Mouse (Mus musculus) CH12.LX (cell line): ENCODE results near the gene Gpx5. TPM values are rescaled to one million over a fixed set of nuclear protein-coding genes. Genes with fewer than 3 reads are reported as not detected.

ENCODE experiments used
- DNase-seq: peaks from one replicate; pipeline ENCODE4 v3.0.0-alpha.2; 2013; ENCODE audit errors: extremely low read depth
- H3K27ac ChIP-seq: 2 replicates; pipeline ENCODE4 v1.5.1; 2012; ENCODE audit warnings: low read depth, mild to moderate bottlenecking, control low read depth, moderate library complexity; ENCODE audit not compliant: insufficient read depth
- H3K27me3 ChIP-seq: replicated peaks from 2 replicates; pipeline ENCODE3; 2012; ENCODE audit warnings: inconsistent platforms
- H3K36me3 ChIP-seq, 2 experiments: replicated peaks in 1 of 2; 2 replicates each; pipeline versions ENCODE3 to v1.6.1; 2012; ENCODE audit warnings: inconsistent platforms in 1 of 2, low read length in 1 of 2, mild to moderate bottlenecking in 1 of 2, mixed read lengths in 1 of 2, moderate library complexity in 1 of 2; ENCODE audit not compliant: control insufficient read depth in 1 of 2, insufficient read depth in 1 of 2
- H3K4me1 ChIP-seq, 2 experiments: 2 replicates each; pipeline ENCODE4 v1.6.1; 2012; ENCODE audit warnings: inconsistent platforms in 1 of 2, moderate library complexity in 1 of 2; ENCODE audit not compliant: insufficient read depth in 2 of 2, control insufficient read depth in 1 of 2
- H3K4me2 ChIP-seq: 2 replicates; pipeline ENCODE4 v1.6.1; 2012; ENCODE audit warnings: low read depth, mild to moderate bottlenecking, control low read depth; ENCODE audit not compliant: poor library complexity, insufficient read depth, severe bottlenecking
- H3K4me3 ChIP-seq, 3 experiments: fragments of 150-350 bp in 1 of 3; sonication (generic) in 1 of 3; replicated peaks in 1 of 3; 2 replicates each; pipeline versions ENCODE3 to v1.5.1; 2011 to 2012; ENCODE audit warnings: low read depth in 2 of 3, low read length in 2 of 3, mild to moderate bottlenecking in 2 of 3, moderate library complexity in 2 of 3, control low read depth in 1 of 3, improper control_type of control experiment in 1 of 3, inconsistent platforms in 1 of 3, mixed read lengths in 1 of 3; ENCODE audit not compliant: poor library complexity in 1 of 3
- H3K79me2 ChIP-seq: replicated peaks from 2 replicates; pipeline ENCODE4 v1.6.1; 2012; ENCODE audit warnings: mild to moderate bottlenecking, moderate library complexity; ENCODE audit not compliant: control insufficient read depth, poor library complexity, insufficient read depth, severe bottlenecking; ENCODE audit errors: extremely low read depth
- H3K9ac ChIP-seq: 2 replicates; pipeline ENCODE4 v1.6.1; 2012; ENCODE audit warnings: low read depth, mild to moderate bottlenecking, control low read depth, moderate library complexity; ENCODE audit not compliant: insufficient read depth
- H3K9me3 ChIP-seq: replicated peaks from 2 replicates; pipeline ENCODE3; 2012; ENCODE audit warnings: low read length, inconsistent platforms, mixed read lengths
- BHLHE40 ChIP-seq: IDR thresholded peaks from 2 replicates; pipeline ENCODE4 v1.6.1; 2011; ENCODE audit warnings: mild to moderate bottlenecking, low read depth, low read length, improper control_type of control experiment
- CHD2 ChIP-seq: IDR thresholded peaks from 2 replicates; pipeline ENCODE4 v1.6.1; 2011; ENCODE audit warnings: low read length, improper control_type of control experiment
- E2F4 ChIP-seq: IDR thresholded peaks from 2 replicates; pipeline ENCODE4 v1.6.1; 2011; ENCODE audit warnings: low read depth, low read length, improper control_type of control experiment; ENCODE audit not compliant: insufficient replicate concordance
- ELF1 ChIP-seq: IDR thresholded peaks from 2 replicates; pipeline ENCODE4 v1.6.1; 2014; ENCODE audit warnings: low read depth, mild to moderate bottlenecking, inconsistent platforms, low read length, improper control_type of control experiment
- EP300 ChIP-seq: IDR thresholded peaks from 2 replicates; pipeline ENCODE4 v1.6.1; 2011; ENCODE audit warnings: low read length, improper control_type of control experiment
- ETS1 ChIP-seq: conservative IDR thresholded peaks from 2 replicates; pipeline ENCODE4 v1.6.1; 2012; ENCODE audit warnings: low read depth, mild to moderate bottlenecking, inconsistent platforms, low read length, improper control_type of control experiment, moderate library complexity
- IRF4 ChIP-seq: IDR thresholded peaks from 2 replicates; pipeline ENCODE4 v1.6.1; 2014; ENCODE audit warnings: low read depth, mild to moderate bottlenecking, inconsistent platforms, low read length, improper control_type of control experiment
- JUN ChIP-seq: IDR thresholded peaks from 2 replicates; pipeline ENCODE4 v1.6.1; 2011; ENCODE audit warnings: low read depth, mild to moderate bottlenecking, low read length, improper control_type of control experiment, moderate library complexity; ENCODE audit not compliant: insufficient read depth
- KAT2A ChIP-seq: IDR thresholded peaks from 2 replicates; pipeline ENCODE4 v1.6.1; 2012; ENCODE audit warnings: low read length, improper control_type of control experiment, inconsistent platforms; ENCODE audit not compliant: insufficient replicate concordance
- MAFK ChIP-seq: IDR thresholded peaks from 2 replicates; pipeline ENCODE4 v1.6.1; 2011; ENCODE audit warnings: low read length, improper control_type of control experiment; ENCODE audit not compliant: insufficient replicate concordance
- MAZ ChIP-seq: IDR thresholded peaks from 2 replicates; pipeline ENCODE4 v1.6.1; 2012; ENCODE audit warnings: low read depth, mild to moderate bottlenecking, inconsistent platforms, low read length, improper control_type of control experiment, moderate library complexity
- MEF2A ChIP-seq: IDR thresholded peaks from 2 replicates; pipeline ENCODE4 v1.6.1; 2014; ENCODE audit warnings: low read depth, mild to moderate bottlenecking, inconsistent platforms, low read length, improper control_type of control experiment, borderline replicate concordance
- MYC ChIP-seq: IDR thresholded peaks from 2 replicates; pipeline ENCODE4 v1.6.1; 2011; ENCODE audit warnings: low read depth, mild to moderate bottlenecking, improper control_type of control experiment, low read length
- RAD21 ChIP-seq: IDR thresholded peaks from 2 replicates; pipeline ENCODE4 v1.6.1; 2011; ENCODE audit warnings: low read depth, mild to moderate bottlenecking, low read length, improper control_type of control experiment, moderate library complexity
- RCOR1 ChIP-seq: conservative IDR thresholded peaks from 2 replicates; pipeline ENCODE4 v1.6.1; 2012; ENCODE audit warnings: low read depth, mild to moderate bottlenecking, inconsistent platforms, low read length, improper control_type of control experiment
- SIN3A ChIP-seq: IDR thresholded peaks from 2 replicates; pipeline ENCODE4 v1.6.1; 2012; ENCODE audit warnings: low read length, improper control_type of control experiment, inconsistent platforms
- TBP ChIP-seq: conservative IDR thresholded peaks from 2 replicates; pipeline ENCODE4 v1.6.1; 2011; ENCODE audit warnings: low read depth, low read length, improper control_type of control experiment
- UBTF ChIP-seq: IDR thresholded peaks from 2 replicates; pipeline ENCODE4 v1.6.1; 2012; ENCODE audit warnings: low read depth, mild to moderate bottlenecking, inconsistent platforms, low read length, improper control_type of control experiment, moderate library complexity
- USF2 ChIP-seq: conservative IDR thresholded peaks from 2 replicates; pipeline ENCODE4 v1.6.1; 2011; ENCODE audit warnings: low read depth, low read length, improper control_type of control experiment
- ZC3H11A ChIP-seq: IDR thresholded peaks from 2 replicates; pipeline ENCODE4 v1.6.1; 2012; ENCODE audit warnings: low read depth, mild to moderate bottlenecking, inconsistent platforms, low read length, improper control_type of control experiment
- ZKSCAN1 ChIP-seq: IDR thresholded peaks from 2 replicates; pipeline ENCODE4 v1.6.1; 2012; ENCODE audit warnings: low read depth, inconsistent platforms, low read length, improper control_type of control experiment, borderline replicate concordance
- ZMIZ1 ChIP-seq: IDR thresholded peaks from 2 replicates; pipeline ENCODE4 v1.6.1; 2012; ENCODE audit warnings: low read depth, mild to moderate bottlenecking, inconsistent platforms, low read length, improper control_type of control experiment
- dilution Hi-C: fragments of 300-500 bp; cut with MboI; formaldehyde crosslinking; loops from 2 replicates; pipeline ENCODE4 v1.14.3; 2020; ENCODE audit warnings: low sequenced_read_pairs; ENCODE audit not compliant: extremely low pct_unique_long_range_greater_than_20kb, extremely low pct_ligation_motif_present
- in situ Hi-C: fragments of 300-500 bp; cut with MboI; formaldehyde crosslinking; loops from 3 replicates; pipeline ENCODE4 v1.14.3; 2019; ENCODE audit warnings: low sequenced_read_pairs, low pct_ligation_motif_present, low pct_unique_long_range_greater_than_20kb, mixed read lengths
- polyA plus RNA-seq: library from polyadenylated mRNA; unstranded; fragments of >175 nt; gene quantifications from 2 replicates; pipeline ENCODE4 v1.2.1, GENCODE M21; 2012; ENCODE audit warnings: low read depth; ENCODE audit not compliant: insufficient read length
- total RNA-seq, 2 experiments: library from RNA; depleted of rRNA; stranded (reverse); fragments of 300-350 nt in 1 of 2; fragments of >200 nt in 1 of 2; gene quantifications; 2 replicates each; pipeline ENCODE4 v1.2.3; 2012 to 2014

Gene Gpx5
- total and polyA plus RNA-seq, 3 experiments, result not detected

- Histone ChIP-seq H3K27me3 (peaks cover 4% of the 10 kb centered on the region), H3K4me2 (no peak overlapping the region), H3K4me1 (peaks cover 2 to 32% of the 10 kb centered on the region in 2 experiments; a peak in 3 of 4 replicates), H3K4me3 (peak overlapping the region in 1 of 3 experiments; percentile 28), H3K9ac (no peak overlapping the region), H3K36me3 (no peaks in the 10 kb centered on the region), H3K79me2 (no peaks in the 10 kb centered on the region), H3K27ac (no peak overlapping the region), H3K9me3 (peaks cover 2% of the 10 kb centered on the region)
- in situ Hi-C loops, result no loop called here
- no peak for TF ChIP-seq MYC
- TF ChIP-seq JUN, result no peak
- no peak for TF ChIP-seq EP300
- DNase-seq, result no peak
- dilution Hi-C loops, result no loop called here
Measured at GRCm38 (mm10) chr13:21262787-21263461, 29.6 kb downstream of the Gpx5 start.

GRCm38 (mm10) chr13:21260289-21260688 is 32.2 kb downstream of the Gpx5 start:
- in situ Hi-C loops (no loop called here), dilution Hi-C loops (no loop called here)
- Histone ChIP-seq H3K4me3 (peak overlapping the region; percentile 53 to 63 (median 59)), H3K27me3 (peaks cover 27% of the 10 kb centered on the region), H3K79me2 (no peaks in the 10 kb centered on the region), H3K9me3 (peaks cover 2% of the 10 kb centered on the region), H3K9ac (peak overlapping the region; percentile 78), H3K36me3 (no peaks in the 10 kb centered on the region), H3K4me1 (peaks cover 7 to 38% of the 10 kb centered on the region in 2 experiments), H3K27ac (peak overlapping the region; percentile 32; the same call in 1 of the 2 replicates), H3K4me2 (peak overlapping the region; percentile 62)
- TF ChIP-seq MAFK, result peak; percentile 52; the same call in 1 of the 2 replicates
- TF ChIP-seq USF2, result no peak
- DNase-seq, result no peak

- dilution Hi-C loops, result no loop called here
- TF ChIP-seq CHD2 (no peak), EP300 (no peak), TBP (peak; percentile 100), USF2 (no peak), MAZ (no peak), UBTF (no peak), ETS1 (no peak), ELF1 (peak; percentile 97), IRF4 (no peak), ZMIZ1 (no peak), E2F4 (peak; percentile 88; the same call in 1 of the 2 replicates), KAT2A (peak; percentile 72; the same call in 1 of the 2 replicates), ZC3H11A (no peak), MAFK (peak; percentile 98), BHLHE40 (peak; percentile 26; the same call in 1 of the 2 replicates), RCOR1 (no peak), MEF2A (0 out of 2 replicates have a peak, but pooled peaks have one; percentile 20), ZKSCAN1 (no peak), SIN3A (peak; percentile 60), MYC (0 out of 2 replicates have a peak, but pooled peaks have one; percentile 47), RAD21 (no peak; the same call in none of the 2 replicates)
Measured at GRCm38 (mm10) chr13:21259677-21260113, 32.8 kb downstream of the Gpx5 start.

More at GRCm38 (mm10) chr13:21259677-21260113, 32.8 kb downstream of the Gpx5 start:
- no peaks in the 10 kb centered on the region for H3K79me2 ChIP-seq
- H3K27me3 ChIP-seq, result peaks cover 33% of the 10 kb centered on the region
- H3K4me3 ChIP-seq, result peak overlapping the region; percentile 59 to 68 (median 63)
- peak; percentile 91 for DNase-seq
- H3K4me2 ChIP-seq, result peak overlapping the region; percentile 62
- no peak overlapping the region; the same call in 1 of the 2 replicates for H3K27ac ChIP-seq
- no peaks in the 10 kb centered on the region for H3K36me3 ChIP-seq
- H3K9ac ChIP-seq, result peak overlapping the region; percentile 78
- peaks cover 2% of the 10 kb centered on the region for H3K9me3 ChIP-seq
- peaks cover 7 to 38% of the 10 kb centered on the region in 2 experiments for H3K4me1 ChIP-seq
- in situ Hi-C loops, result no loop called here
